Mouse (Mus musculus): ENCODE data around the gene Trpm4. TPM values are rescaled to one million over a fixed set of nuclear protein-coding genes. Genes with fewer than 3 reads are reported as not detected.

Trpm4 gene
- polyA plus RNA-seq, 1 experiment from 2014 or later, result 10.8 TPM

DNA sequence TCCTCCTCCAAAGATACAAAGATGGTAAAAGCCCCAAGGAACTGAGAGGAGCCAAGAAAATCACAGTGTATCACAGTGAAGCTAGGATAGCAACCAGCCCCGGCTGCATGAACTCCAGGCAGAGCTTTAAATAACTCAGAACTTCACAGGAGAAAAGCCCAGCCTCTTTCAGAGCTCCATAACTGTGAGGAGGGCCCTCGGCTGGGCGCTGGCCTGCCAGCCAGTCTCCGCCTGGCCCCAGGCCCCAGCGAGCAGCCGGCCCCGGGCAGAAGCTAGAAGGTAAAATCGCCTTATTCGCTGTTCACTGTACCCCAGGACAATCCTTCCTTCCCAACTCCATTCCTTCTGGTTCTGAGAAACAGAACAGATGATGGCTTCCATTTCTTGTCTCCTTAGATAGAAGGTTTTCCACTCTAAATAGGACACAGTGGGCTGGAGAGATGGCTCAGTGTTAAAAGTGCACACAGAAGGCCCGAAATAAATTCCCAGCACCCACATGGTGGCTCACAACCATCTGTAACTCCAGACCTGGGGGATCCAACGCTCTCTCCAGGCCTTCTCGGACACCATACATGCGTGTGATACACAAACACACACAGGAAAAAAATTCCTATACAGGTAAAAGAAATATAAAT, 4.6 kb downstream of the Trpm4 start:
- H3K27ac ChIP-seq, result no peak overlapping the region
- 0 out of 2 replicates have a peak, but pooled peaks cover 8% of the 10 kb centered on the region for H3K27me3 ChIP-seq
- no peak for ATAC-seq
- H3K9me3 ChIP-seq, result peaks cover 4% of the 10 kb centered on the region; the same call in 1 of the 2 replicates
- H3K4me1 ChIP-seq (replicated peaks), result peaks cover 20% of the 10 kb centered on the region
- no peak overlapping the region for H3K4me3 ChIP-seq (replicated peaks)
- WGBS, result 85% methylated on average over 13 of the region's 13 CpGs
- 0 out of 2 replicates have a peak, but pooled peaks cover 3% of the 10 kb centered on the region for H3K36me3 ChIP-seq
- no peak overlapping the region for H3K9ac ChIP-seq (replicated peaks)
- H3K4me2 ChIP-seq (replicated peaks), result no peak overlapping the region

DNA sequence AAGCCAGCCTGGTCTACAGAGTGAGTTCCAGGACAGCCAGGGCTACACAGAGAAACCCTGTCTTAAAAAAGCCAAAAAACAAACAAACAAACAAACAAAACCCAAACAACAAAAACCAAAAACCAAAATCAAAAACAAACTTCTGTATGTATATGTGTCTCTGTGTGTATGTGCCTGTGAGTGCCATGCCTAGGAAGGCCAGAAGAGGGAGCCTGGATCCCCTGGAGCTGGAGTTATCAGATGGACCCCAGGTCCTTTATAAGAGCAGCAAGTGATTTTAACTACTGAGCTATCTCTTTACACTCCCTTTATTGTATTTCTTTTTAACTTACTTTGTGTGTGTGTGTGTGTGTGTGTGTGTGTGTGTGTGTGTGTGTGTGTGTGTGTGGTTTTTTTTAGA, 7.8 kb downstream of the Trpm4 start:
- H3K27ac ChIP-seq, result no peak overlapping the region
- ATAC-seq, result no peak
- no peaks in the 10 kb centered on the region for H3K27me3 ChIP-seq
- no peak overlapping the region for H3K9ac ChIP-seq (replicated peaks)
- no peaks in the 10 kb centered on the region for H3K4me1 ChIP-seq (replicated peaks)
- H3K4me2 ChIP-seq (replicated peaks), result no peak overlapping the region
- no peak overlapping the region for H3K4me3 ChIP-seq (replicated peaks)
- peaks cover 4% of the 10 kb centered on the region; the same call in 1 of the 2 replicates for H3K9me3 ChIP-seq
- H3K36me3 ChIP-seq, result 0 out of 2 replicates have a peak, but pooled peaks cover 3% of the 10 kb centered on the region

DNA sequence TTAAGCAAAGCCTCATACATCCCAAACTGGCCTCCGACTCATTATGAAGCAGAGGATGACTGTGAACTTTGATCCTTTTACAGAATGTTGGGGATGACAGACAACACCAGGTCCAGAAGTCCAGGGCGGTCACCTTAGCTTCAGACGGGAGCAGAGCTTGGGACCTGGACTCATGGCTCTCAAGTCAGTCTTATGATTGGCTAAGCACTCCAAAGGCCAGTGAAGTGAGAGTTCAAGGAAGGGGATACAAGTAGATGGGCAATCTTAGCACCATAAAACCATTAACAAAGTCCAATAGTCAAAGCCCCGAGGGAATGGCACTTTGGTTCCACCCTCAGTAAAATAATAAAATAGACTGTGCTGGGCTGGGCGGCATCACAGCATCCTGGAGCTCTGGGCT, 10.5 kb downstream of the Trpm4 start:
- H3K36me3 ChIP-seq, result 0 out of 2 replicates have a peak, but pooled peaks cover 3% of the 10 kb centered on the region
- H3K9ac ChIP-seq (replicated peaks), result no peak overlapping the region
- H3K9me3 ChIP-seq, result peaks cover 4% of the 10 kb centered on the region; the same call in 1 of the 2 replicates
- H3K27ac ChIP-seq, result no peak overlapping the region
- H3K4me1 ChIP-seq (replicated peaks), result no peaks in the 10 kb centered on the region
- H3K27me3 ChIP-seq, result no peaks in the 10 kb centered on the region
- WGBS, result 92% methylated on average over 5 of the region's 5 CpGs
- H3K4me2 ChIP-seq (replicated peaks), result no peak overlapping the region
- no peak for ATAC-seq
- H3K4me3 ChIP-seq (replicated peaks), result no peak overlapping the region

- no peak overlapping the region for H3K4me2 ChIP-seq (replicated peaks)
- H3K27me3 ChIP-seq, result no peaks in the 10 kb centered on the region
- WGBS, result 88% methylated on average over 4 of the region's 4 CpGs
- H3K36me3 ChIP-seq, result 0 out of 2 replicates have a peak, but pooled peaks cover 3% of the 10 kb centered on the region
- no peak overlapping the region for H3K4me3 ChIP-seq (replicated peaks)
- no peaks in the 10 kb centered on the region for H3K4me1 ChIP-seq (replicated peaks)
- H3K9me3 ChIP-seq, result peaks cover 4% of the 10 kb centered on the region; the same call in 1 of the 2 replicates
- H3K9ac ChIP-seq (replicated peaks), result no peak overlapping the region
- no peak for ATAC-seq
- no peak overlapping the region for H3K27ac ChIP-seq
Measured at GRCm38 (mm10) chr7:45322245-45322644, 11.3 kb downstream of the Trpm4 start.

- Histone ChIP-seq H3K27ac (no peak overlapping the region), H3K9me3 (no peaks in the 10 kb centered on the region), H3K4me3 (replicated peaks) (no peak overlapping the region), H3K9ac (replicated peaks) (no peak overlapping the region), H3K4me2 (replicated peaks) (no peak overlapping the region), H3K36me3 (no peaks in the 10 kb centered on the region), H3K4me1 (replicated peaks) (peaks cover 9% of the 10 kb centered on the region), H3K27me3 (no peaks in the 10 kb centered on the region)
- no peak for ATAC-seq
- WGBS, result 95% methylated on average over 14 of the region's 14 CpGs
Measured at GRCm38 (mm10) chr7:45316536-45316935, 17.0 kb downstream of the Trpm4 start.

DNA sequence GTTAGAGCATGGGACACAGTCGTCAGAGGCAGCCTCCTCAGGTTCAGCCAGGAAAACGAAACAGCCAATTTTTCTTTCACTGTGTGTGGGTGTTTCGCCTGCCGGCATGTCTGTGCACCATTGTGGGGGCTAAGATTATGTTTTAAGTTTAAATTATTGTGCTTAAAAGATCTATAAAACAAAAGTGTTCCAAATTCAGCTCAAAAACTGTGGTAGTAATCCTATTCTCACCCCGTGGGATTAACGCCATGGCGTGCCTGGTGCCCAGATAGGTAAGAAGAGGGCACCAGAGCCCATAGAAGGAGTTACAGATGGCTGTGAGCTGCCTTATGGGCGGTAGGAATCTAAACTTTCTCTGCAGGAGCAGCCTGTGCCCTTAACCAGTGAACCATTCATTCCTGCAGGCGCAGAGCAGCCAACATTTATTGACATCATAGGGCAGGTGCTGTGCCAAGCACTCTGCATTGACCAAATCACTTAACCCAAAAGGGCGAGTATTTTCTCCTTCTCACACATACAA, 18.3 kb downstream of the Trpm4 start:
- H3K9me3 ChIP-seq, result no peaks in the 10 kb centered on the region
- no peak overlapping the region for H3K4me2 ChIP-seq (replicated peaks)
- H3K27me3 ChIP-seq, result no peaks in the 10 kb centered on the region
- 88% methylated on average over 10 of the region's 10 CpGs for WGBS
- H3K9ac ChIP-seq (replicated peaks), result no peak overlapping the region
- H3K4me3 ChIP-seq (replicated peaks), result no peak overlapping the region
- no peaks in the 10 kb centered on the region for H3K36me3 ChIP-seq
- H3K27ac ChIP-seq, result no peak overlapping the region
- H3K4me1 ChIP-seq (replicated peaks), result peaks cover 9% of the 10 kb centered on the region
- no peak for ATAC-seq

DNA sequence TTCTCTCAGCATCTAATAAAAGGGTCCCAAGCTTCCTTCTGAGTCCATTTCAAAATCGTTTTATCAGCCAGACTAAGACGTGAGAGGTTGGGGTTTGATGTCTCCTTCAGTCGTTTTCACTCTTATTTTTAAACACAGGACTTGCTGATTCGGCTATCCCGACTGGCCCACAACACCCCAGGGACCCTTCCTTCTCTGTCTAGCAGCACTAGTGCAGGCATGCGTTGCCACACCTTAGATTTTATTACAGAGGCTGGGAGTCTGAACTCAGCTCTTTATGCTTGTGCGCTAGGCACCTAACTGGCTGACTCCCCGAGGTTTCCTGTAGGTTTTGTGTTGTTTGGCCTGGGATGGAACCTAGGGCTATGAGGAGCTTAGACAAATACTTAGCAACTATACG, 20.1 kb downstream of the Trpm4 start:
- ATAC-seq, result no peak
- no peak overlapping the region for H3K4me3 ChIP-seq (replicated peaks)
- 46% methylated on average over 9 of the region's 9 CpGs for WGBS
- peak overlapping the region; percentile 25; the same call in 1 of the 2 replicates for H3K27ac ChIP-seq
- H3K4me2 ChIP-seq (replicated peaks), result no peak overlapping the region
- no peaks in the 10 kb centered on the region for H3K27me3 ChIP-seq
- no peak overlapping the region for H3K9ac ChIP-seq (replicated peaks)
- H3K4me1 ChIP-seq (replicated peaks), result peaks cover 24% of the 10 kb centered on the region
- no peaks in the 10 kb centered on the region for H3K9me3 ChIP-seq
- H3K36me3 ChIP-seq, result no peaks in the 10 kb centered on the region

DNA sequence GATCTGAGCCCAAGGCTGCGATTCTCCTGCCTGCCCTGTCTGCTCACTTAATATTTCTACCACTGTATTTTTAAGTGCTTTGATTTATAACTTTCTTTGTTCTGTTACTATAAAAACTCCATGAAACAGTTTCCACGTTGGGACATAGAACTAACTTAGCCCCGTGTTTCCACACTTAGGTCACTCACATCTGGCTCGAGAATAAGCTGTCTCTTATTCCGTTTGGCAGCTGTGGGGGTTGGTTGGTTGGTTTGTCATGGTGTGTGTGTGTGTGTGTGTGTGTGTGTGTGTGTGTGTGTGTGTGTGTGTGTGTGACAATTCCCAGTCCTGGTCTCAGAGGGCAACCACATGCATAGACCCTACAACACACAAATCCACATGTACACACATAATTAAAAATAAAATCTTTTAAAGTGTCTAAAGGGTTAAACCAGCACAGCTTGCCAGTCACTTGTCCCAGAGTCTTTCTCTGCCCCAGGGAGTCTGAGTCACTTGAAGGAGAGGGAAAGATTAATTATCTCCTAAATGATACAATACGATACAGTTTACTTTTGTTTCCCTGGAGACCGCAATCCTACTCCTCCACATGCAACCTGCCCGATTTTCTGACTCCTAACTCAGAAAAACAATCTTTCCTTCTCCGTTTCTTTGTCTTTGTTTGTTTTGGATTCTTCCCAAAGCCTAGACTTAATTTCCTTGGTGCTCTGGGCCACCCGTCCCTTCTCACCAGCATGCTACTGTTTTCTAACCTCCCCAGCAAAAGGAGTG, 20.7 kb downstream of the Trpm4 start:
- no peak overlapping the region for H3K9ac ChIP-seq (replicated peaks)
- H3K9me3 ChIP-seq, result no peaks in the 10 kb centered on the region
- WGBS, result 37% methylated on average over 10 of the region's 10 CpGs
- peaks cover 24% of the 10 kb centered on the region for H3K4me1 ChIP-seq (replicated peaks)
- H3K36me3 ChIP-seq, result no peaks in the 10 kb centered on the region
- no peaks in the 10 kb centered on the region for H3K27me3 ChIP-seq
- H3K4me2 ChIP-seq (replicated peaks), result no peak overlapping the region
- ATAC-seq, result no peak
- peak overlapping the region; percentile 25; the same call in 1 of the 2 replicates for H3K27ac ChIP-seq
- no peak overlapping the region for H3K4me3 ChIP-seq (replicated peaks)

DNA sequence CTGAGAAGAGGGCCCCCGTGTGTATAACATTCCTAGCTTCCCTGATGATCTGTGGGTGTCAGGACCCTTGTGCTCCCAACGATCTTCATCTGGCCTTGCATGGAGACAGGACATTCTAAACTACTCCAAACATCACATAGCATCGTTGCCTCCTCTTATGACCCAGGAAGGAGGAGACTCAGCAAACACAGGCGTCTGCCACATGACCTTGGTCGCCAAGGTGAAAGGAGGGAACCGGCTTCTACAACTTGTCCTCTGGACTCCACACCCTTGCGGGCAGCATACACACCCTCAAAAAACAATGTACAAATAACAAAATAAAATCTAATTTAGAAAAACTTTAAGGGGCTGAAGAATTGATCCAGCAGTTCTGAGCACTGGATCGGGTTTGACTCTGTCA, 21.6 kb downstream of the Trpm4 start:
- Histone ChIP-seq H3K27me3 (no peaks in the 10 kb centered on the region), H3K9ac (replicated peaks) (no peak overlapping the region), H3K4me3 (replicated peaks) (no peak overlapping the region), H3K9me3 (no peaks in the 10 kb centered on the region), H3K4me1 (replicated peaks) (peaks cover 24% of the 10 kb centered on the region), H3K36me3 (no peaks in the 10 kb centered on the region), H3K27ac (no peak overlapping the region), H3K4me2 (replicated peaks) (no peak overlapping the region)
- no peak for ATAC-seq
- WGBS, result 79% methylated on average over 8 of the region's 8 CpGs

- WGBS, result 10% methylated on average over 9 of the region's 9 CpGs
- Histone ChIP-seq H3K9ac (replicated peaks) (no peak overlapping the region), H3K4me3 (replicated peaks) (no peak overlapping the region), H3K27ac (peak overlapping the region; percentile 39; the same call in 1 of the 2 replicates), H3K4me1 (replicated peaks) (peaks cover 35% of the 10 kb centered on the region), H3K9me3 (no peaks in the 10 kb centered on the region), H3K27me3 (no peaks in the 10 kb centered on the region), H3K4me2 (replicated peaks) (no peak overlapping the region), H3K36me3 (no peaks in the 10 kb centered on the region)
- peak; percentile 21; the same call in 1 of the 2 replicates for ATAC-seq
Measured at GRCm38 (mm10) chr7:45309455-45309854, 24.1 kb downstream of the Trpm4 start.

DNA sequence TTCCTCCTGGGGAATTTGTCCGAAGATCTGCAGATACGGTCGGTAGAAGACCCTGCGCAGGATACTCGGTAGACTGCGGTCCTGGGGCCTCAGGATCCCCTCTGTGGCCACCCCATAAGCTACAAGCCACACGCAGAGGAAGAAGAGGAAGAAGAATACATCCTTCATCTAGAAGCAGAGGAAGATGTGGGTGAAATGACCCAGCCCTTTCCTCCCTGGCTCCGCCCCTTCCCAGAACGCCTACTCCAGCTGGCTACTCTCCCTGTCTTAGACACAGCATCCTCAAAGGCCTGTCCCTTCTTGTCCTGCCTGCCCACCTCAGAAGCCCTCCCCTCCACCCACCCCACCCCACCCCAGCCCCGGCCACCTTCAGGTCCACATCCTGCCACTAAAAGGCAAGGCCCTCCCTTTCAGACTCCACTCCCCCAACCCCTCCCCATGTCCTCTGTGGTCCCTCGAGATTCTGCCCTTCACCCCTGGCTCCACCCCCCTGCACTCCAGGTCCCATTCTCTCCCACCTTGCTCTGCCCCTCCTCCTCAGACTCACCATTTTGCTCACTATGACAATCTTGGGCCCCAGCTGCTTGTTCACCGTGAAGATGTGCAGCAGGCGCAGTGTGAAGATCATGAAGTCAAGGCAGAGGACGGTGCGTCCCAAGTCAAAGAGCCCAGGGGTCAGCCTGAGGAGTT, 24.9 kb downstream of the Trpm4 start:
- peak overlapping the region; percentile 29; the same call in 1 of the 2 replicates for H3K9ac ChIP-seq (replicated peaks)
- no peak overlapping the region for H3K4me3 ChIP-seq (replicated peaks)
- 0 out of 2 replicates have a peak, but pooled peaks cover under 1% of the 10 kb centered on the region for H3K36me3 ChIP-seq

More for the DNA sequence above, 24.9 kb downstream of the Trpm4 start:
- Histone ChIP-seq H3K4me1 (replicated peaks) (peaks cover 35% of the 10 kb centered on the region), H3K9me3 (no peaks in the 10 kb centered on the region), H3K4me2 (replicated peaks) (no peak overlapping the region), H3K27ac (peak overlapping the region; percentile 39; the same call in 1 of the 2 replicates), H3K27me3 (peaks cover 2% of the 10 kb centered on the region; the same call in 1 of the 2 replicates)
- no peak for ATAC-seq
- 66% methylated on average over 15 of the region's 15 CpGs for WGBS
